In the genomic region with DNA sequence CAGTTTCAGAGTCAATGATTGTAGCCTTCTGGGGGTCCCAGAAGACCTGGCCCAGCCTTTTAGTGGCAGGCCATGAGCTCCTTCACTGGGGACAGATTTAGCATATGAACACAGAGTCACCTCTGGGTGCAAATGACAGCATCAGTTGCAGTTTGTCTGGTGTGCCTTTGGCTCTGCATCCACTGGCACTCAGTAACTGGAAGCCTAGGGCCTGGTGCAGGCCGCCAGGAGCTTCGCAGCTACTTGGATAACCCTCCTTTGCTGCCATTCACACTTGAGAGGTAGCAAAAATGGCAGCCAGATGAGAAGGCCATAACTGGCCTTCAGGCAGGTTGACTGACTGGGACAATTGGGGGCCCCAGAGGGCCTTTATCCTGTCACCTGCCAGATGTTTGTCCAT, we compare ENCODE assay signal across 25 mouse cellular contexts. TPM values are rescaled to one million over a fixed set of nuclear protein-coding genes. Genes with fewer than 3 reads are reported as not detected.
"Had no signal": no experiment of that assay in that cellular context is flagged by ENCODE, and none has a peak within 500 bp of the region (broad histone marks: within the 10 kb centered on the region; RNA-seq: fewer than 3 reads in every experiment).

No protein-coding gene starts in this region.

- H3K4me1 ChIP-seq: heart, embryonic 10.5 days; heart, embryonic 12.5 days; hindbrain, embryonic 10.5 days; hindbrain, embryonic 12.5 days; limb, embryonic 12.5 days; liver, embryonic 13.5 days had no signal

- H3K27me3 ChIP-seq: heart, embryonic 12.5 days; hindbrain, embryonic 12.5 days; intestine, embryonic 15.5 days; liver, embryonic 13.5 days had no signal

- H3K36me3 ChIP-seq: intestine, embryonic 15.5 days had no signal

- H3K4me3 ChIP-seq: heart, embryonic 10.5 days; heart, embryonic 12.5 days; hindbrain, embryonic 10.5 days; hindbrain, embryonic 12.5 days; intestine, embryonic 15.5 days; layer of hippocampus, adult 2 months; left cerebral cortex, adult 2 months; limb, embryonic 10.5 days; limb, embryonic 12.5 days; liver, embryonic 13.5 days had no signal

- H3K9ac ChIP-seq: heart, embryonic 12.5 days; hindbrain, embryonic 12.5 days; hindbrain, embryonic 14.5 days; intestine, embryonic 15.5 days; limb, embryonic 12.5 days; liver, embryonic 13.5 days had no signal

- H3K9me3 ChIP-seq: heart, embryonic 10.5 days; heart, embryonic 12.5 days; hindbrain, embryonic 10.5 days; hindbrain, embryonic 12.5 days; intestine, embryonic 15.5 days; limb, embryonic 10.5 days; limb, embryonic 12.5 days; liver, embryonic 13.5 days had no signal

- ATAC-seq: forebrain, embryonic 16.5 days; hindbrain, embryonic 16.5 days; inflammation-experienced regulatory T-cells, adult 6 months; intestine, embryonic 15.5 days; intestine, postnatal 0 days had no signal

- H3K27ac ChIP-seq: heart, embryonic 10.5 days; hindbrain, embryonic 10.5 days; hindbrain, embryonic 12.5 days; hindbrain, embryonic 14.5 days; intestine, embryonic 15.5 days; layer of hippocampus, adult 2 months; left cerebral cortex, adult 2 months; limb, embryonic 10.5 days; limb, embryonic 12.5 days; liver, embryonic 13.5 days had no signal

- DNase-seq: kidney, adult 18-20 months; kidney, adult 8-10 months; kidney, postnatal 10 days; kidney, postnatal 25 days; kidney, postnatal 4 days; liver; liver, embryonic 13.5 days had no signal

- H3K4me2 ChIP-seq: heart, embryonic 12.5 days; hindbrain, embryonic 12.5 days; hindbrain, embryonic 14.5 days; intestine, embryonic 15.5 days; limb, embryonic 12.5 days; liver, embryonic 11.5 days; liver, embryonic 13.5 days had no signal

RNA-seq across cellular contexts. Expression of a gene that starts 11.3 kb away (rescaled TPM):
- total RNA-seq: granulocyte monocyte progenitor cell, adult 5-6 weeks had no signal
- polyA plus RNA-seq: heart, embryonic 14.5 days; heart, embryonic 16.5 days; hindbrain, embryonic 12.5 days; limb, embryonic 10.5 days; limb, embryonic 12.5 days; liver, embryonic 11.5 days; liver, embryonic 13.5 days had no signal
